Mouse (Mus musculus): Measurements from ENCODE around the gene Sult2b1.

Gene Sult2b1

DNA sequence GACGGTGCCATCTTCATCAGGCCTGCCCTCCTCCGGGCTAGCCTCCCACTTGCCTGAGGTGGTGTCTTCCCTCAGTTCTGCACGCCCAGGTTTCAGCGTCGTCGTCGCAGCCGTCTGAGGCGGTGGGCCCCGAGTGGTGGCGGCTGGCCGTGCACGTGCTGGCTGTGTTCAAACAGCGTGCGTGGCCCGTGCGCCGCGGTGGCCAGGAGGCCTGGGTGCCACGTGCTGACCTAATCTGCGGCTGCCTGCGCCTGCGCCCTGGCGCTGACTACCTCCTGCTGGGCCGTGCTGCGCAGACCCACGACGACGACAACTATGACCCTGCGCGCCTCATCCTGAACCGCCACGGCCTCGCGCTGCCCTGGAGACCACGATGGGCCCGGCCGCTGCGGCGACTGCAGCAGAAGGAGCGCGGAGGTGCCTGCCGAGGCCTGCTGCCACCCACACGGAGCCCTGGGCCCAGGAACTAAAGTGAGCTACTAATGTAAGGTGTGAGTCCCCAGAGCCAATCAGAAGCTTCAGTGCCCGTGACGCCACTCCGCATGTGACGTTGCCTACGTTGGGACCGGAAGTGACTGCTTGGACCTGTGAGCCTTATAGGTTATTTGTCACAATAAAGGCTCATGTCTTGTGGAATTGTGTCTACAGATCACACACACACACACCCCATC is 90.4 kb downstream of the Sult2b1 start, which contains the start of gene Sec1:
Gene Sec1, minus strand, starts transcription at position 482 of the 671 bp plus-strand sequence.
- DNase-seq (ENCODE audit: low read depth): no peak

DNA sequence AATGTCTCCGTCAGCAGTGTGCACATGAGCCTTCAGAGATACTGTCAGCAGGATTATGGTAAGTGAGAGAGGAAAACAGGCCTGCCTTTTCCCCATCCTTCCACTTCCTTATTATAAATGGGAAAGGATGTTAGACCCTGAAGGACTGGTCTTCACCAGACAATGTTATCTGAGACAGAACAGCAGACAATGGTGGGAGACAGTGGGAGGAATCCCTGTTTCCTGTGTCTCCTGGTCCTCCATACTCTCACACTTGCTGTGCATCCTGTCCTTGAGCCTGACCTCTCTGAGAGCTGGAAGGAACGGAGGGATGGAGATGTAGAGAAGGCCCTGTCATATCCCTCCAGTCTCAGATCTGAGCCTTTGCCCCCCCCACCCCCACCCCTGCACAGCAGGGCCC is 92.1 kb downstream of the Sult2b1 start:
- DNase-seq (ENCODE audit: low read depth): no peak

DNA sequence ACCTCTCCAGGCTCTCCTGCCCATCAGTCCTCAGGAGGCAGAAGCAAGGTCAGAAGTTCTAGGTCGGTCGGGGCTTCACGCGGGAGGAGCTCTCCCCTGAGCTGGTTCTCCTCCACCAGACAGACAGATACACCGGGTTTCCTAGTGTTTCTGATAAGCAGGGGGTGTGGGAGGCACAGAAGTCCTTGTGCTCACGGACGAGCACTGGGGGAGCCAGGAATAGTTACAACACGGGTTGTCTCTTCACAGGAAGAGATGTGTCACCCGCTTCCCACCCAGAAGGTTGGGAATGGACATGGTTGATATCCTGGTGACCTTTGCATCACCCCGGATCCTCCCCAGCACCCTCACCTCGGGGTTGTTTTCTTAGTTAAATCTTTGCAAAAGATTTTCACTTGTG is 94.7 kb downstream of the Sult2b1 start:
- DNase-seq (ENCODE audit: low read depth): no peak

GRCm38 (mm10) chr7:45689099-45689498 is 95.4 kb downstream of the Sult2b1 start:
- no peak for DNase-seq (ENCODE audit: low read depth)

GRCm38 (mm10) chr7:45686841-45687240 is 97.6 kb downstream of the Sult2b1 start:
- no peak for DNase-seq (ENCODE audit: low read depth)

DNA sequence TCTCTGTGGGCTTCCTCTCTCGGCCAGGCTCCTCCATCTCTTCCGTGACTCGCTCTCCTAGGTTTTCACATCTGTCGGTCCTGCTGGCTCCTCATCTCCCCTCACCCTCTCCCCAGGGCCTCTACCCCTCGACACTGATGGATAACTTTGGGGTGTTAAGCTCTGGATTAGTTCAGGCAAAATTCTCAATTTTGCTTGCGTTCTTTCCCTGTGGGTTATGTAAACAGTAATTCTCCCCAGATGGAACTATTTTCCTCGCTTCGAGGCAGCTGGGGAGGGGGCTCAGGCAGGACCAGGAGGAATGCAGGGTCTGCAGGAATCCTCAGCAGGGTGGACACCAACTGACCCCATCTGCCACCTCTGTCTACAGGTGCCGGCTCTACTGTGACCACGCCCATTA is 98.7 kb downstream of the Sult2b1 start:
- DNase-seq (ENCODE audit: low read depth): no peak

- DNase-seq (ENCODE audit: low read depth): no peak
Observed at GRCm38 (mm10) chr7:45683396-45684050, 100.9 kb downstream of the Sult2b1 start, which contains the start of gene Ntn5. Gene Ntn5, plus strand, starts transcription at chr7:45684022.

DNA sequence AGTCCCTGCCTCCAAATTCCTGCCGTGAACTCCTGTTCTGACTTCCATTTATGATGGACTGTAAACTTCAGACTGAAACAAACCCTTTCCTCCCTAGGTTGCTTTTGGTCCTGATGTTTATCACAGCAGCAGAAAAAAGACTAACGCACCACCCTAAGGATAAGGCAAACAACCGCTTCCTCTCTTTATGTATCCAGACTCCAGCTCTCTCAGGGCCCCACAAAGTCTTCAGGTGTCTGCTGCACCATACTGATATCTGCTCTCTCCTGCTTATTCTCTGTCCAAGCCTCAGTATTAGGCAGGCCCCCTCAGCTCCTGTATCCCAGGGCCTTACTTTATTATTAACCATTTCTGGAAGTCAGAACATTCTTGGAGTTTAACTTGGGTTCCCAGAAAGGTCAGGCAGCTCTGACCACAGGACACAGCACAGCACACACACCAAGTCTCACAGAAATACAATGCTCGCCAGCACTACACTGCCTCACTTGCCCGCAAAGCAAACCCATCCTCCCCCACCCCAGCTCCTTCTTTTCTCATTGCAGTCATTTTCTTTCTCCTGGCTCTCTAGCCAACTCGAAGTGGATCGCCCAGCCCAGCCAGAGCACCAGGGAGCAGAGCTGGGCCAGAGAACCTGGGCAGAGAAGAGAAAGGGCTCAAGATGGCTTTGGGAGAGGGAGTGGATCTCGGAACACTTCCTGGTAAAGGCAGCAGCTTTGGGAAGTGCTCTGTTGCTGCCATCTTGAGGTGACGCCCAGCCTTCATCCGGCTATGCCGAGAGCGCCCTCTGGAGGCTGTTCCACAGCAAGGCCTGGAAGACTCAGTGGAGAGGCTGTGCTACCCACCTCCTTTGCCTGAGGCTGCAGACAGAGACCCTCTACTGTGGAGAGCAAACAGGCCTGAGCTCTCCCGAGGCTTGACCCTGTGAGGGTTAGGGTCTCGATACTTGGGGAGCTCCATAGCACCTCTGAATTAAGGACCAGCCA is 102.0 kb downstream of the Sult2b1 start:
- DNase-seq (ENCODE audit: low read depth): peak; percentile 87

GRCm38 (mm10) chr7:45681046-45681736 is 103.3 kb downstream of the Sult2b1 start:
- DNase-seq (ENCODE audit: low read depth): no peak
